Mouse (Mus musculus) intestine, postnatal 0 days (tissue): ENCODE data around the gene Gata3. TPM values are rescaled to one million over a fixed set of nuclear protein-coding genes. Genes with fewer than 3 reads are reported as not detected.
A peak's percentile ranks its signal among the peaks of the same experiment; 100 is the strongest.

Source experiments
- ATAC-seq: fragments of 200-750 bp; cut with Nextera tagmentation; 2 replicates; pipeline ENCODE4 v1.8.0; 2017; ENCODE audit warnings: mild to moderate bottlenecking, moderate TSS enrichment, moderate library complexity
- H3K27ac ChIP-seq: fragments of 300-500 bp; sonication (generic); 2 replicates; pipeline ENCODE4 v1.5.1; 2014; ENCODE audit warnings: mild to moderate bottlenecking, low read depth, low read length, moderate library complexity
- H3K27me3 ChIP-seq: fragments of 300-500 bp; sonication (generic); replicated peaks from 2 replicates; pipeline ENCODE4 v1.6.1; 2014; ENCODE audit warnings: low read length, mixed read lengths; ENCODE audit not compliant: control insufficient read depth, insufficient read depth
- H3K36me3 ChIP-seq: fragments of 300-500 bp; sonication (generic); 2 replicates; pipeline ENCODE4 v1.6.1; 2014; ENCODE audit warnings: mild to moderate bottlenecking, moderate library complexity; ENCODE audit not compliant: control insufficient read depth, insufficient read depth
- H3K4me1 ChIP-seq: fragments of 300-500 bp; sonication (generic); replicated peaks from 2 replicates; pipeline ENCODE4 v1.6.1; 2014; ENCODE audit warnings: antibody characterized with exemption, low read length, mixed read lengths; ENCODE audit not compliant: control insufficient read depth, insufficient read depth
- H3K4me2 ChIP-seq: fragments of 300-500 bp; sonication (generic); replicated peaks from 2 replicates; pipeline ENCODE4 v1.6.1; 2014; ENCODE audit warnings: low read depth, mild to moderate bottlenecking, moderate library complexity
- H3K4me3 ChIP-seq: fragments of 300-500 bp; sonication (generic); 2 replicates; pipeline ENCODE4 v1.5.1; 2014; ENCODE audit warnings: low read depth, low read length
- H3K9ac ChIP-seq: fragments of 300-500 bp; sonication (generic); 2 replicates; pipeline ENCODE4 v1.6.1; 2014; ENCODE audit warnings: mild to moderate bottlenecking, low read depth, low read length
- H3K9me3 ChIP-seq: fragments of 300-500 bp; sonication (generic); 2 replicates; pipeline ENCODE4 v1.6.1; 2016; ENCODE audit warnings: mixed run types; ENCODE audit not compliant: control insufficient read depth
- CTCF ChIP-seq: sonication (generic); IDR thresholded peaks from 2 replicates; pipeline ENCODE4 v1.5.1; 2016; ENCODE audit warnings: low read depth, mild to moderate bottlenecking, control low read depth, antibody characterized with exemption, moderate library complexity
- WGBS: fragments of 180-500 bp; shearing (Covaris S2); extraction: QIAGEN DNeasy Blood & Tissue Kit; methylation state at CpG from one replicate; pipeline ENCODE4 v1.1.7; 2014; 5-methylcytosine and 5-hydroxymethylcytosine counted together
- polyA plus RNA-seq: library from polyadenylated mRNA; unstranded; fragments of >200 nt; fragmentation: Nextera tagmentation; extraction: Ambion mirVana; gene quantifications from 2 replicates; pipeline ENCODE4 v1.2.1, GENCODE M21; 2015

The Gata3 gene
- polyA plus RNA-seq, 1 experiment from 2014 or later: 0.59 TPM

DNA sequence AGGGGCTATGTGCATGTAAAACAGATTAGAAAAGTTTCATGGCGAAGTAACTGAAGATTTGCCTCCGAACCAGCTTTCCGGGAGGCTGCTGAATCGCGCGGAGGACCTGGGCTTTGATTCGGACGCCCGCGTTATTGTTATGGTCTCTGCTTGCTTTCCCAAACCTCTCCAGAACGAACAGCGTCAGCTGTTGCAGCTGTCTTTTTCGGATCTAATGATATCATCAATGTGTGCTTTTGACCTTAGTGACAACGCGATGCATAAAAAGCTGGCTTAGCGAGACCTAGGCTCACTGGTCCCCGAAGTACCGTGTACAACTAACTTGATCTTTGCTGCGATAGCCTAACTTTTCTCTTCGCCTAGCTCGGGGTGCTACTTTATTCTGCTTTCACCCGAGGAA, 10.7 kb downstream of the Gata3 start:
- Histone ChIP-seq H3K27me3 (peaks cover 90% of the 10 kb centered on the region), H3K9ac (no peak overlapping the region)

DNA sequence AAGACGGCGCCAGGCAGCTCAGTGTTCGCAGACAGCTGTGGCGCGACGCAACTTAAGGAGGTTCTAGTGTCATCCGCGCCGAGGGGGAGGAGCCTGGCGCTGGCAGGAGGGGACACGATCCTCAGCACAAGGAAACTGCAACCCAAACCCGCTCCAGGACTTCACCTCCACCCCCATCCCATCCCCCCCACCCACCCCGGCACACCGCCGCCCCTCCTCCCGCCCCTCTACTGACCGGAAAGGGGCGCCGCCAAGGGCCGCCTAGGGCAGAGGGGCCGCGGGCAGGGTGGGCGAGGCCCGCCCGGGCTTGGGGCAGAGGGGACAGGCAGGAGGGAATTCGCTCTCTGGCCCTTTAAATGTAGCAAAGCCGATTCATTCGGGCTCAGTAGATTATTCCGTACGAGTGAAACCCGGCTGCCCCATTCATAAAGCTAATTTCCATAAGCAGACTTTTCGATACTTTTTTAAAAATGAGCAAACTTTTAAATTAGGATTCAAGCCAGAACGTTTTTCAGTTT, 11.2 kb downstream of the Gata3 start:
- Histone ChIP-seq H3K27ac (no peak overlapping the region), H3K9me3 (no peaks in the 10 kb centered on the region), H3K27me3 (peaks cover 90% of the 10 kb centered on the region), H3K4me1 (no peaks in the 10 kb centered on the region), H3K9ac (no peak overlapping the region), H3K36me3 (no peaks in the 10 kb centered on the region), H3K4me3 (peak overlapping the region; percentile 56), H3K4me2 (peak overlapping the region; percentile 97)
- under 1% methylated on average over 31 of the region's 33 CpGs for WGBS
- no peak for TF ChIP-seq CTCF
- ATAC-seq: no peak

More for the DNA sequence above, 10.7 kb downstream of the Gata3 start:
- ATAC-seq: 0 out of 2 replicates have a peak, but pooled peaks have one; percentile 6
- no peaks in the 10 kb centered on the region for H3K9me3 ChIP-seq
- H3K4me2 ChIP-seq: peak overlapping the region; percentile 97
- no peak for TF ChIP-seq CTCF
- no peaks in the 10 kb centered on the region for H3K36me3 ChIP-seq
- peak overlapping the region; percentile 56 for H3K4me3 ChIP-seq
- WGBS: under 1% methylated on average over 22 of the region's 22 CpGs
- H3K27ac ChIP-seq: no peak overlapping the region
- no peaks in the 10 kb centered on the region for H3K4me1 ChIP-seq

DNA sequence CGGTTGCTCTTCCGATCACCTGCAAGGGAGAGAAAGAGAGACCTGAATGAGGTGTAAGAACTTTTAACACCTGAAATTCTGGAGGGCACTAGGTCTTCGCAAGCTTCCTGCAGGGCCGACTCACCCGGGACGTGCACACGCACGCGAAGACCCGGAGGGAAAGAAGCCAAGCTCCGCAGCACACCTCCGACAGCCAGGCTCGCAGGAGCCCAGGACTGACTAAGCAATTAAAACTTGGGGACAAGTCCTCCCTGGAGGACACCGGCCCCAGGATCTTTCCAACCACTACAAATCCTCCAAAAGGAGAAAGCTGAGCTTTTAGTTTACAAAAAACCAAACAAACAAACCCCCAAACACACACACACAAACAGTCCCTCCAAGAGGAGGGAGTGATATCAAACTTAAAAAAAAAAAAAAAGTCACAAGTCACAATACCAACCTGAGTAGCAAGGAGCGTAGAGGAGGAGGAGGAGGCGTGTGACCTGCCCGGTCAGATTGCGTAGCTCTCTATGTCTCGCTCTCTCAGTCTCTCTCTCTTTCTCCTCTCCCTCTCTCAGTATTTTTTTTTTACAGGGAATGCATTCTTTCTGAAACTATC, 11.8 kb downstream of the Gata3 start:
- TF ChIP-seq CTCF: no peak
- no peak for ATAC-seq
- peak overlapping the region; percentile 56 for H3K4me3 ChIP-seq
- H3K36me3 ChIP-seq: no peaks in the 10 kb centered on the region
- H3K9me3 ChIP-seq: no peaks in the 10 kb centered on the region
- no peaks in the 10 kb centered on the region for H3K4me1 ChIP-seq
- H3K4me2 ChIP-seq: peak overlapping the region; percentile 97
- 3% methylated on average over 19 of the region's 19 CpGs for WGBS
- H3K9ac ChIP-seq: no peak overlapping the region
- peaks cover 88% of the 10 kb centered on the region for H3K27me3 ChIP-seq
- H3K27ac ChIP-seq: no peak overlapping the region

DNA sequence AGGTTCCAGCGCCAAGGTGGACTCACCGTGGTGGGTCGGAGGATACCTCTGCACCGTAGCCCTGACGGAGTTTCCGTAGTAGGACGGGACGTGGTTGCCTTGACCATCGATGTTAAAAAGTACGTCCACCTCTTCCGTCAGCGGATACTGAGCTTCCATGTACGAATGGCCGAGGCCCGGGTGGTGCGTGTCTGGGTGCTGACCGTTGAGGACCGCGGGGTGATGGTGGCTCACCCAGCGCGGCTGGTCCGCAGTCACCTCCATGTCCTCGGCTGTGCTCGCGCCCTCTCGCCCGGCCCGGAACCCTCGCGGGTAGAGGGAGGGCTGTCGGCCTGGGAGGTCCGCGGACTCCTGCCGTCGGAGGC, 12.5 kb downstream of the Gata3 start:
- Histone ChIP-seq H3K9me3 (no peaks in the 10 kb centered on the region), H3K4me3 (peak overlapping the region; percentile 56), H3K4me1 (no peaks in the 10 kb centered on the region), H3K4me2 (peak overlapping the region; percentile 97), H3K27me3 (peaks cover 81% of the 10 kb centered on the region), H3K9ac (no peak overlapping the region), H3K27ac (no peak overlapping the region), H3K36me3 (no peaks in the 10 kb centered on the region)
- under 1% methylated on average over 35 of the region's 35 CpGs for WGBS
- ATAC-seq: no peak
- TF ChIP-seq CTCF: no peak

DNA sequence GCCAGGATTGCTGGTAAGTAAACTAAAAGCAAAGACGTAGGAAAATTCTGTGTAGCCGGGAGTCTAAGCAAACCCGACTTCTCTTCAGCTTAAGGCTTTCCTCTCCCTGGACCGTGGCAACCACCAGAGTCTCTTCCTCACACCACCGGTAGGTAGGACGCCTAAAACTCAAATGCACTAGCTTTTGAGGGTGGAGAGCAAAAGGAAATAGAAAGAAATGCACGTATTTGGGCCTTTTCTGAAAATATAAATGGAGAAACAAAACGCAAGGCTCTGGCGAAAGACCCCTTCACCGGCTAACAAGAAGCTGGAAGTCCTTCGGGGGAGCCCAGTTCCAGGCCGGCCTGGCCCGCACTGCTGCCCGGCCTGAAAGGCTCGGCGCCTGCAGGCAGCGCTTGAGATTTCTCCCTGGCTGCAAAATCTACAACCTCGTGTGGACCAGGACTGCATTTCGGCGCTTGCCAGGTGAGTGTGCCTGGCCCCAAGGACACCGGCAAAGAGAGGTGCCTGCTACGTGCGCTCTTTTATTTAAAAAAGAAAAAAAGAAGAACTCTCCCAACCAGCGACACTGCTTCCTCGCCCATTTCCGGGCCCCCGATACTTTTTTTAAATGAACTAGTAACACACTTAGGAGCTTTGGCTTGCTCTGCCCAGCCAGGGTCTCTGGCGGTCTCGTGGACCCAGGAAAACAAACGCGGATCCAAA, 13.1 kb downstream of the Gata3 start:
- Histone ChIP-seq H3K9me3 (no peaks in the 10 kb centered on the region), H3K4me3 (peak overlapping the region; percentile 56), H3K36me3 (no peaks in the 10 kb centered on the region), H3K27me3 (peaks cover 75% of the 10 kb centered on the region), H3K27ac (no peak overlapping the region), H3K4me1 (no peaks in the 10 kb centered on the region), H3K9ac (no peak overlapping the region), H3K4me2 (peak overlapping the region; percentile 97)
- no peak for ATAC-seq
- TF ChIP-seq CTCF: no peak
- 18% methylated on average over 31 of the region's 31 CpGs for whole genome bisulfite sequencing

DNA sequence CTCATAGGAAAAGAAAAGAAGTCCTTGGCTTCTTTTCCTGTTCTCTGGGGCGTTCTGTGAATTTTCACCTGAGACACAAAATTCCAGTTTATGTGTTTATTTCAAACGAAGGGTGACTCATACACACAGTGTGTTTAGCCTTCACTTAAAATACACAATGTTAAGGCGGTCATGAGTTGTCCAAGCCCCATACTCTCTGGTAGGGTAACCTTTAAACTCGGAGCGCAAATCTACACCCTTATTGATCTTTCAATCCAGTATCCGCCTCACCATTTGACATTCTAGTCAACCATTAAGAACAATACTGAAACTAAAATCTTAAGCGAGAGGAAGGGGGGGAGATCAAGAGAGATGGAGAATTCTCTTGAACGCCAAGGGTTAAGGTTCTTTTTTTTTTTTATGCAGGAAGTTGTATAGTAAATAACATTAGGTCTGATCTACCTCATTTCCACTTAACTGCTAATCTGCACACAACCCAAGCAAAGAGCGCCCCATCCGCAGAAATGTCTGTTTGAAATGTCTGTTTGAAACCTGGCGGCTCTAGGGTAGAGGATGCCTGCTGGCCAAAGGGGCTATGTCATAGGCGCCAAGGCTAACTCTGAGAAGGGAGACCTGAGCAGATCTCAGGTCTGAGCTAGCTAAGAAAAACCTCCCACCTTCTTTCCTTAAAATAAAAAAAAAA, 14.0 kb downstream of the Gata3 start:
- peaks cover 70% of the 10 kb centered on the region for H3K27me3 ChIP-seq
- H3K4me3 ChIP-seq: no peak overlapping the region
- no peak for ATAC-seq
- no peak for TF ChIP-seq CTCF
- WGBS: 55% methylated on average over 12 of the region's 12 CpGs
- no peak overlapping the region for H3K27ac ChIP-seq
- H3K4me2 ChIP-seq: no peak overlapping the region
- no peaks in the 10 kb centered on the region for H3K4me1 ChIP-seq
- no peak overlapping the region for H3K9ac ChIP-seq
- no peaks in the 10 kb centered on the region for H3K36me3 ChIP-seq
- no peaks in the 10 kb centered on the region for H3K9me3 ChIP-seq
